Mouse (Mus musculus) CH12.LX (cell line): ENCODE data around the gene Ddx20.

Experiments used
- CTCF ChIP-seq, 2 experiments: IDR thresholded peaks in 1 of 2; conservative IDR thresholded peaks in 1 of 2; 2 replicates each; pipeline ENCODE4 v1.5.1; 2011 to 2012; ENCODE audit warnings: low read depth in 2 of 2, low read length in 2 of 2, improper control_type of control experiment in 1 of 2, inconsistent platforms in 1 of 2, mild to moderate bottlenecking in 1 of 2, moderate library complexity in 1 of 2
- MEF2A ChIP-seq: IDR thresholded peaks from 2 replicates; pipeline ENCODE4 v1.6.1; 2014; ENCODE audit warnings: low read depth, mild to moderate bottlenecking, inconsistent platforms, low read length, improper control_type of control experiment, borderline replicate concordance
- SIN3A ChIP-seq: IDR thresholded peaks from 2 replicates; pipeline ENCODE4 v1.6.1; 2012; ENCODE audit warnings: low read length, improper control_type of control experiment, inconsistent platforms

- no peak for TF ChIP-seq SIN3A
- TF ChIP-seq CTCF (conservative IDR thresholded peaks at IDR 0.05 in 1 of 2, IDR thresholded peaks at IDR 0.05 in 1 of 2; ENCODE audit: low read depth in 2 of 2, low read length in 2 of 2) = no peak
- no peak for TF ChIP-seq MEF2A
Measured at GRCm38 (mm10) chr3:105714091-105714819, 26.9 kb upstream of the Ddx20 start.
